Mouse (Mus musculus) mesoderm, embryonic 11.5 days (tissue): Measurements from ENCODE around the gene Tlk1.

Source experiments
- DNase-seq: peaks from one replicate; pipeline ENCODE4 v3.0.0-alpha.2; 2012; ENCODE audit warnings: low read depth, low spot score

Gene Tlk1

DNA sequence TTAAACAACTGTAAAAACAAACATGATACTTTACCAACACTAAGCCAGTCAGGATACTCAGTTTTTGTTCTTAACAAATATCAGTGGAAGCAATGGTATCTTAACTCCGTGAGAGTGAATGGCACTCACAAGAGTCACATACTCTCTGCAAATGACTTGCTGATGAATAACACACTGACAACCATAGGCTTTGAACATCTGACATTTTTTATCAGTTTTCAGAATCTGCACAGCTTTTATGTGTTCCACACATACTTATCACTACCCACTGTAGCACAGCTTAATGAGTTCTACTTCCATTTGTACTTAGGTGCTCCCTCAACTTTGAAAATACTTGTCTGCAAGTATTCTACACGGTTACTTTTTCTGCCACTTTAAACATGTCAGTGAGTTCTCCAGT, 35.3 kb downstream of the Tlk1 start:
- DNase-seq: no peak

DNA sequence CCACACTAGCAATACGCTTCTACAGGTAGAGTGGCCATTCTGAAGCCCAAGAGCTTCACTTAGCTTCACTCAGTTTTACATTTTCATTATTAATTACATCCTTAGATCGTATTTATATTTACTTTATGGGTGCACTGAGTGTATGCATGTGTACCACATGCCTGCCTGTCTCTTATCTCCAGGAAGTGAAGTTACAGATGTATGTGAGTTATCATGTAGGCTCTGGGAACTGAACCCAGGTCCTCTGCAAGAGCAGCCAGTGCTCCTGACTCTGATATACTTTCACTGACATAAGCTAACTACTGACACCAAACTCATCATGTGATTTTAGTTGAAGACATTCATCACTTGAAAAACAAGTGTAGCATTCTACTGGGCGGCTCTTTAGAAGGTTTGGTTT, 36.2 kb downstream of the Tlk1 start:
- DNase-seq: no peak

DNA sequence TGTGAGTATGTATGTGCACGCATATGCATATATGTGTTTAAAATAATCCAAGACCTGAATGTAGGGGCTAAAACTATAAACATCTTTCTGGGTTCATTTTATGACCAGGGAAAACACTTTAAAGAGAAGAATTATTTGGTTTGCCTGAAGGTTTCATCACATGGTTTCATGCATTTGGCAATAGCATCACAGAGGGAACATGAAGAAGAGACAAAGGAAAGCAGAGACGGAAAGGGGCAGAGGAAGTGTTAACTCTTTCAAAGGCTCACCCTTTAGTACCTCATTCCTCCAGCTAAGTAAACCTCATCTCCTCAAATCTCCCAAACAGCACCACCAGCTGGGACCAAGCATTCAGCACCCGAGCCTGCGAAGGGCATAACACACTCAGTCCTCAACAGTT, 41.1 kb downstream of the Tlk1 start:
- DNase-seq: no peak

DNA sequence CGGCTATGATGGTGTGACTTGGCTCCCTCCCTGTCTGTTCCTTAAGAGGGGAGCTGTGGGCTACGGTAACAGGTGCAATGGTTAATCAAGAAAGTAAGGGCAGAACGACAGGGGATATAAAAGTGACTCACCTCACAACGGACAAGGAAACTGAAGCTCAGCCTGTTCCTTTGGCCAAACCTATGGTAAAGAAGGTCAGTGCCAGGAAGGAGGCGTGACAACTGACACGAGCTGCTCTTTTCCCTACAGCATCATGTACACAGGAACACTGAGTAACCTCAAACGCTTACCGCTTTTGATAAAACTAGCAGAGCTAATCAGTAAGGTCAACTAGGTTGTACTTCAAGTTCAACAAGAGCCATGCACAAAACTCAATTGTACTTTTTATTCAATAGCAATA, 42.0 kb downstream of the Tlk1 start:
- no peak for DNase-seq

GRCm38 (mm10) chr2:70779634-70780033, 45.9 kb downstream of the Tlk1 start:
- peak; percentile 16 for DNase-seq

- no peak for DNase-seq
Observed at GRCm38 (mm10) chr2:70776744-70777143, 48.8 kb downstream of the Tlk1 start.

DNA sequence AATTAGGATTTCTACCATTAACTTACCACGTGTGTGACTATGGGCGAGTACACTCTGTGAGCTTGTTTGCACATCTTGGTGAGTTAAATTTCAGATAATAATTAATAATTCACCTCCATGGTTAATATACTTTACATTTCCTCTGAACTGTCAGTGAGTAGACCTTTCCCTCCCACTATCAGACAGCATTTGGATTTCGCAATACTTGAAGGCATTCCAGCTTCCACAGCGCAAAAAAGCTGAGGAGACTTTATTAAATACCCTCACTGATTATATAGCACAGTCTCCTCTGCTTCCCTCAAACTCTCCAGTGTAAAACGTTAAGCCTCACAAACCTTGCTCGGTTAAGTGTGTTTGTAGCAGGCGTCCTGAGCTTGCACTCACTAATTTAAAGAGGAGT, 60.8 kb downstream of the Tlk1 start:
- no peak for DNase-seq

DNA sequence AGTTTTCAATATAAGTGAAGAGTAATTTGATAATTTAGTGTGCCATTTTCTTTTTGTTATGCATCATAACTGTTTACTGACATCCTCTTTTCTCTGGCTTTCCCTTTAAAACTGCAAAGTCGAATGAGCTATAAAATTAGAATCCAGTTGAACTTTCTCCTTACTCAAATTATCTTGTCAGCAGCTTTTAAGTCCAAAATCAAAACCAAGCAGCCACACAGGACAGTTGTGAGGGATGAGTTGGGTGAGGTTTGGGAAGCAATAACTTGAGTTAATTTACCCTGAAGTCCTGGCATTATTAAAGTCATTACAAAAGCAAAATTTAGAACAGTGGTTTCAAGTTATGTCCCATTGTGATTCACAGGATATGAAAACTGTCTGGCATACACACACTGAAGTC, 62.8 kb downstream of the Tlk1 start:
- DNase-seq: no peak

DNA sequence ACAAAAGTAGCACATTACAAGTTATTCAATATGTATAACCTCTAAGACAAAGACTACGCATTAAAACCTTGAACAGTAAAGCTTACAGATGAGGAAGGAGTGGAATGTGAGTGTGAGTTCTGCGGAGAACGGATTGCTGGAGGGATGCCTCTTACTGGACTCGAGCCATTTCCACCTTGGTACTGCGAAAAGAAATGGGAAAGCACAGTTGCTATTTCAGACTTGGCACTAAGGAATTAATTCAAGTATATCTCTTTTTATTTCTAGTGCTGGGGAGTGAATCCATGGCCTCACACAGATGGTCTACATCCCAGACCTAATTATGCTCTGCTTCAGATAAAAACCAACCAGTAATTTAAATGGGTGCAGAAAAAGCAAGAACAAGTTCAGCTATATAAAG, 73.4 kb downstream of the Tlk1 start:
- DNase-seq: no peak

- DNase-seq: no peak
Observed at GRCm38 (mm10) chr2:70751655-70752054, 73.9 kb downstream of the Tlk1 start.

DNA sequence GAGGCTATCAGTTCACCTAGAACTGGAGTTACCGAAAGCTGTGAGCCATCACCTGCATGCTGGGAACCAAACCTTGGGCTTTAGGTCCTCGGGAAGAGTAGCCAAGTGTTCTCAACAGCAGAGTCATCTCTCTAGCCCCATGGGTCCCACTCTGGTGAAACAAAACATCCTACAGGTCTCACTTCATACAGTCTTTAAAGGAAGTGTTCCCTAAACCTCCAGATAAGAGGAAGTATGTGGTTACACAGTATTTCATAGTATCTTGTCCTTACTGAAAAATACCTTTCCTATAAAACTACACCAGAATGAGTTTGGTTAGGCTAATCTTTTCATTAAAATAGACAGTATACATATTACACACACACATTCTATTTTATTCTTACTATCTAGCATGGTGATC, 82.9 kb downstream of the Tlk1 start:
- DNase-seq: no peak

- DNase-seq: no peak
Observed at GRCm38 (mm10) chr2:70741901-70742300, 83.6 kb downstream of the Tlk1 start.

GRCm38 (mm10) chr2:70736008-70736407, 89.5 kb downstream of the Tlk1 start:
- DNase-seq: no peak

DNA sequence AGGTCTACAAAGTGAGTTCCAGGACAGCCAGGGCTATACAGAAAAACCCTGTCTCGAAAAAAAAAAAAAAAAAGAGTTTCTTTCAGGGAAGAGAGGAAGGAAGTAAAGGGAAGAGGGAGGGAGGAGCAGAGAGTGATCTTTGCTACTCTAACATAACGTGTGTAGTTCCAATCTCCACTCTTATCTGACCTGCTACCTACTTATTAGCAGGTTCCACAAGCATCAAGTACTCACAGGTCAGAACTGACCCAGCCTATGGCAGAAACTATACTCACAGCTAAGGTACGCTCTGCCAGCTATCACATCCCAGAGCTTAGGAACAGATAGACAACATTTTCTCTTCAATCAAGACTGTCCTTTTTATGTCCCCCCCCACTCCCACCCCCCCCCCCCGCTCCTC, 90.0 kb downstream of the Tlk1 start:
- no peak for DNase-seq

DNA sequence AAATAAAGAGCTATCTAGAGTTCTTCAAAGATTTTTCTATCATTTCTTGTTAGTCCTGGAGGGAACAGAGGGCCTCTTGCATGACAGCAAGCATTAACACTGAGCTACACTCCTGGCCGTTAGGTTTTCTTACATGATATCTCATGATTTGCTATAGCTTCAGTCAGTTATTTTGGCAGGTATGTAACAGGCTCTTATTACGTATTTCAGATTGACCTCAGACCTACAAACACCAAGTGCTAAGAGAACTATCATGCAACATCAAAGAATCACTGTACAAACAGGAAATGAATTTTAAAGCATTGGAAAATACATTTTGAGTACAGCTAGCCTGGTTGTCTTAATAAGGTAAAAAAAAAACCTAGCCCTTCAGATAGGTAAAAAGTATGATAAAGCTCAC, 98.4 kb downstream of the Tlk1 start:
- DNase-seq: no peak

DNA sequence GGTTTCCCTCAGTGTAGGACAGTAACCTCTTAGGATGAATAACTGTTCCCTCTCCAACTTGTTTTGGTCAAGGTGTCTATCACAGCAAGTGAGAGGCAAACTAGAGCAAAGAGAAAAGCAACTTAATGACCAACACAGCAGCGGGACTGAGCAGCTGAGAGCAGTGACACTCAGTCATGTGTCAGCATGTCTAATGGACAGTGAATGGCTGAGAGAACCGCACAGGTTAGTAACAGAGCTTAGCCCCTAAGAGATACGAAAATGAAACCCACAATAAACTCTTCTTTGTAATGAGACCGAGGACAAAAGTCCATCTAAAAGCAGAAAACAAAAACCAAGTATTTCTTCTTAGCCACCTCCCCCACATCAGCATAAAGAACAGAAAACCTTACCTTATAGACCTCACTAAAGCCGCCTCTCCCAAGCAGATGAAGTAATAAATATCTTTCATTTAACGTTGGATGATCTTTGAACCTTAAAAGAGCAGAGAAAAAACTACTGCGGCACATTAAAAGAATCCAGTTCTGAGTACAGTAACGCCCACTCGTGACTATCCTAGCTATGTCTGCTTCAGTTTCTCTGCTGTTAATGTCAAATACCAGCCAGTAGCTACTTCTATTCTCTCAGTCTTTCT, 101.8 kb downstream of the Tlk1 start:
- DNase-seq: no peak

DNA sequence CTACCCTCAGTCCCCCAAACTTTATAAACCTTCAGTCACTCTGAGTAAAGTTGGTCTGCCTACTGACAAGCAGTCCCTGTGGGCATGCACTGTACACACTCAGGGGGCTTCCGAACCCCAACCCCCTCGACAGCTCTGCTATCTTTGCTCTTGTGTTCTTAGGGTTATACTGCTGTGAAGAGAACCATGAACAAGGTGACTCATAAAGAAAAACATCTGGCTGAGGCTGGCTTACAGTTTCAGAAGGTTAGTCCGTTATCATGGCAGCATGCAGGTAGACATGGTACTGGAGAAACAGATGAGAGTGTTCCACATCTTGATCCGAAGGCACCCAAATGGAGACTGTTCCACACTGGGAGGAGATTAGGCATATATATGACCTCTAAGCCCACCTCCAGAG, 114.7 kb downstream of the Tlk1 start:
- no peak for DNase-seq

GRCm38 (mm10) chr2:70710236-70710635, 115.3 kb downstream of the Tlk1 start:
- no peak for DNase-seq

GRCm38 (mm10) chr2:70708986-70709730, 116.4 kb downstream of the Tlk1 start:
- DNase-seq: no peak

- DNase-seq: no peak
Observed at GRCm38 (mm10) chr2:70702403-70702802, 123.1 kb downstream of the Tlk1 start.

DNA sequence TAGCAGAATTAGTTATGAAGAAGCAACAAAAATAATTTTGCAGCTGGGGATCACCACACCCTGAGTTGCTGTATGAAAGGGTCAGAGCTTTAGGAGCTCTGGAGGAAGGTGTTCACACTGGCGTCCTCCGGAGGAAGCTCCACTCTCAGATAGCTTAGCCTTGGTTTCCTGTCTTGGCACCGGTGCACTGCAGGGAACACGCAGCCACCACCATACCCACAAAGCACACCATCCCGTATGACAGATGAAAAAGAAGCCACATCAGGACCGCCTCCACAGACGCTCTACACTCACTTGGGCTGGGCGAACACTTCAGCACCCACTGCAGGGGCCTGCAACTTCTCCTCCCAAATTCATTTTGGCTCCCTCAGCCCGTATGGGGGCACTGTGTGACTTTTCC, 124.0 kb downstream of the Tlk1 start:
- no peak for DNase-seq

DNA sequence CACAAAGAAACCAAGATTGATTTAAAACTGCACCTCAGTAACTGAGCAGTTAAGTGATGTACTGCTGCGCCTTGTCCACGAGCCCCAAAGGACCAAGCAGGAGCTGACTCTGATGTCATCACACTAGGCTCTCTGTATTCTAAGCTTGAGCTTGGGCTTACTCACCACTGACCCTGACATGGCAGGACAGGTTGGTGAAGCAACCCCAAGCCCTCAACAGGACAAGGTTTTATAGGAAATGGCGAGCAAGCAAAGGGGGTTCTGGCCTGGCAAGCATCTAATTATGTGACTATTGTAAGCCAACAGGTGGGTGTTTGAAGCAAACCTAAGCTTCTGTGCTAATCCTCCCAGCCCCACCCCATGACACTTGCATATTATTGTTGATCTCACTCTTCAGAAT, 124.7 kb downstream of the Tlk1 start:
- no peak for DNase-seq

- DNase-seq: no peak
Observed at GRCm38 (mm10) chr2:70695712-70696111, 129.8 kb downstream of the Tlk1 start.

DNA sequence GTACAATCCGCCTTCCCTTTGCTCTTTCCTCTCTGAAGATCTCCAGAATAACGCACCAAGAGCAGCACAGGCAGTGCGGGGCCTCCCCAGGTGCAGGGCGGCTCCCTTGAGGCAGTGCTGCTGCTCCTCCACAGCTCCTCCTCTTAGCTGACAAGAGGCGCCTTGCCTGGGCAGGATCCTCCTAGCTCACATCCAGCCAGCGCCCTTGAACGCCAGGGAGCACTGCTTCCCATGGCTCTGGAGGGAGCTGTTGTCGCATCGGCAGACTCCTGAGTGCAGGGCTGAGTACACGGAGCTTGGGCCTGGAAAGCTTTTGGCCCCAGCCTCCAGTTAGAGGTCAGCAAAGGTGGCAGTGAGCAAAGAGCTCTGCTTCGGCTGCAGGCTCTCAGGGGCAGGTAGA, 135.3 kb downstream of the Tlk1 start:
- DNase-seq: no peak
